9 mouse cellular contexts compared by ENCODE assay signal in genomic region chr6:118922328-118923211, GRCm38 (mm10).
DNase-seq lines count a peak whose midpoint lies in the region; ATAC-seq and TF ChIP-seq lines count a peak whose summit lies in the region.
"Had no signal": no experiment of that assay in that cellular context is flagged by ENCODE, and none has a peak within 500 bp of the region (broad histone marks: within the 10 kb centered on the region; RNA-seq: fewer than 3 reads in every experiment).

No protein-coding gene starts in this region.

- no peak for TF ChIP-seq POLR2A in bone marrow, adult 2 months (IDR thresholded peaks at IDR 0.05; ENCODE audit: borderline replicate concordance, control insufficient read depth, low read depth, low read length)

- no peaks in the 10 kb centered on the region for H3K36me3 ChIP-seq in embryonic facial prominence, embryonic 13.5 days
- no peaks in the 10 kb centered on the region for H3K36me3 ChIP-seq in heart, embryonic 11.5 days (ENCODE audit: control insufficient read depth, insufficient read depth, low read length)
- no peaks in the 10 kb centered on the region for H3K36me3 ChIP-seq in kidney, postnatal 0 days (ENCODE audit: insufficient read depth, low read length)
- no peaks in the 10 kb centered on the region for H3K36me3 ChIP-seq in liver, embryonic 11.5 days (ENCODE audit: control insufficient read depth, insufficient read depth, low read length)
- H3K36me3 ChIP-seq in neural tube, embryonic 11.5 days (ENCODE audit: control insufficient read depth, insufficient read depth, low read length) = no peaks in the 10 kb centered on the region
- H3K36me3 ChIP-seq in stomach, embryonic 16.5 days (ENCODE audit: control insufficient read depth, insufficient read depth, low read length) = no peaks in the 10 kb centered on the region
- H3K36me3 ChIP-seq: stomach, embryonic 15.5 days had no signal

- peak; percentile 59 to 60 for DNase-seq in B cell, adult 2 months
- peak; percentile 83 for DNase-seq in kidney, postnatal 0 days (ENCODE audit: low spot score)
- peak; percentile 72 for DNase-seq in liver, embryonic 11.5 days (ENCODE audit: low spot score)
- peak; percentile 85 for DNase-seq in neural tube, embryonic 11.5 days (ENCODE audit: low spot score)

- no peak overlapping the region for H3K27ac ChIP-seq in bone marrow, adult 2 months (ENCODE audit: control insufficient read depth, insufficient read depth, low read depth, low read length, poor library complexity)
- no peak overlapping the region for H3K27ac ChIP-seq in embryonic facial prominence, embryonic 13.5 days
- H3K27ac ChIP-seq in heart, embryonic 11.5 days (ENCODE audit: low read depth, low read length) = no peak overlapping the region
- no peak overlapping the region for H3K27ac ChIP-seq in kidney, postnatal 0 days
- H3K27ac ChIP-seq in liver, embryonic 11.5 days (ENCODE audit: low read depth, low read length) = no peak overlapping the region
- H3K27ac ChIP-seq in neural tube, embryonic 11.5 days (ENCODE audit: low read depth, low read length) = no peak overlapping the region
- H3K27ac ChIP-seq in stomach, embryonic 16.5 days (ENCODE audit: low read length) = no peak overlapping the region
- H3K27ac ChIP-seq: stomach, embryonic 15.5 days had no signal

- WGBS in bone marrow, adult 2 months = 30% methylated on average over 13 of the region's 13 CpGs
- WGBS in embryonic facial prominence, embryonic 13.5 days = 26% methylated on average over 13 of the region's 13 CpGs
- 20% methylated on average over 13 of the region's 13 CpGs for WGBS in heart, embryonic 11.5 days (ENCODE audit: insufficient replicate concordance)
- WGBS in kidney, postnatal 0 days = 20% methylated on average over 13 of the region's 13 CpGs
- WGBS in liver, embryonic 11.5 days = 23% methylated on average over 13 of the region's 13 CpGs
- WGBS in neural tube, embryonic 11.5 days = 27% methylated on average over 13 of the region's 13 CpGs
- WGBS in stomach, embryonic 16.5 days = 21% methylated on average over 13 of the region's 13 CpGs

- H3K4me1 ChIP-seq in bone marrow, adult 2 months (ENCODE audit: control insufficient read depth, insufficient read depth, low read length) = no peaks in the 10 kb centered on the region
- H3K4me1 ChIP-seq in embryonic facial prominence, embryonic 13.5 days = peaks cover 18% of the 10 kb centered on the region
- H3K4me1 ChIP-seq in heart, embryonic 11.5 days (ENCODE audit: control insufficient read depth, insufficient read depth, low read length) = peaks cover 19% of the 10 kb centered on the region
- no peaks in the 10 kb centered on the region for H3K4me1 ChIP-seq in kidney, postnatal 0 days (replicated peaks; ENCODE audit: insufficient read depth, low read length)
- H3K4me1 ChIP-seq in liver, embryonic 11.5 days (replicated peaks; ENCODE audit: control insufficient read depth, insufficient read depth, low read length) = no peaks in the 10 kb centered on the region; the same call in 1 of the 2 replicates
- no peaks in the 10 kb centered on the region; the same call in 1 of the 2 replicates for H3K4me1 ChIP-seq in neural tube, embryonic 11.5 days (ENCODE audit: control insufficient read depth, insufficient read depth, low read length)
- no peaks in the 10 kb centered on the region for H3K4me1 ChIP-seq in stomach, embryonic 16.5 days (ENCODE audit: control insufficient read depth, insufficient read depth, low read length)
- H3K4me1 ChIP-seq: stomach, embryonic 15.5 days had no signal

- no peaks in the 10 kb centered on the region for H3K27me3 ChIP-seq in embryonic facial prominence, embryonic 13.5 days
- H3K27me3 ChIP-seq in heart, embryonic 11.5 days (ENCODE audit: control insufficient read depth, insufficient read depth, low read length) = no peaks in the 10 kb centered on the region
- no peaks in the 10 kb centered on the region for H3K27me3 ChIP-seq in kidney, postnatal 0 days (ENCODE audit: insufficient read depth, low read length)
- no peaks in the 10 kb centered on the region for H3K27me3 ChIP-seq in liver, embryonic 11.5 days (replicated peaks; ENCODE audit: control insufficient read depth, insufficient read depth, low read length)
- H3K27me3 ChIP-seq in neural tube, embryonic 11.5 days (ENCODE audit: control insufficient read depth, insufficient read depth, low read length) = no peaks in the 10 kb centered on the region
- no peaks in the 10 kb centered on the region for H3K27me3 ChIP-seq in stomach, embryonic 16.5 days (ENCODE audit: control insufficient read depth, insufficient read depth, low read length)
- H3K27me3 ChIP-seq: stomach, embryonic 15.5 days had no signal

- no peak overlapping the region for H3K9ac ChIP-seq in embryonic facial prominence, embryonic 13.5 days
- H3K9ac ChIP-seq in heart, embryonic 11.5 days (ENCODE audit: low read depth, low read length) = no peak overlapping the region
- H3K9ac ChIP-seq in kidney, postnatal 0 days (ENCODE audit: low read depth, low read length) = no peak overlapping the region
- H3K9ac ChIP-seq in liver, embryonic 11.5 days (ENCODE audit: low read depth, low read length) = no peak overlapping the region
- no peak overlapping the region for H3K9ac ChIP-seq in neural tube, embryonic 11.5 days (ENCODE audit: low read length)
- H3K9ac ChIP-seq in stomach, embryonic 16.5 days (ENCODE audit: low read length) = no peak overlapping the region
- H3K9ac ChIP-seq: stomach, embryonic 15.5 days had no signal

- peak; percentile 83 for TF ChIP-seq CTCF in bone marrow, adult 2 months (IDR thresholded peaks at IDR 0.05; ENCODE audit: control insufficient read depth, insufficient read depth, low read length)
- peak; percentile 90 for TF ChIP-seq CTCF in kidney, postnatal 0 days (IDR thresholded peaks at IDR 0.05; ENCODE audit: low read depth)

- ATAC-seq in embryonic facial prominence, embryonic 13.5 days (ENCODE audit: insufficient number of reproducible peaks, insufficient read depth, low FRiP score, low TSS enrichment, low read depth) = peak; percentile 57; the same call in 1 of the 2 replicates
- ATAC-seq in heart, embryonic 11.5 days (replicated peaks; ENCODE audit: insufficient number of reproducible peaks, low FRiP score, low TSS enrichment) = peak; percentile 23; the same call in 1 of the 2 replicates
- peak; percentile 46; the same call in 1 of the 2 replicates for ATAC-seq in kidney, postnatal 0 days (replicated peaks; ENCODE audit: low FRiP score, low read depth)
- ATAC-seq in liver, embryonic 11.5 days (replicated peaks; ENCODE audit: low FRiP score) = no peak
- ATAC-seq in neural tube, embryonic 11.5 days (ENCODE audit: insufficient read depth, low FRiP score, low TSS enrichment) = peak; percentile 58; the same call in 1 of the 2 replicates
- peak; percentile 48; the same call in 1 of the 2 replicates for ATAC-seq in stomach, embryonic 16.5 days (ENCODE audit: insufficient read depth, low FRiP score)

- H3K4me3 ChIP-seq in bone marrow, adult 2 months (replicated peaks; ENCODE audit: control insufficient read depth, low read depth, low read length) = no peak overlapping the region
- H3K4me3 ChIP-seq in embryonic facial prominence, embryonic 13.5 days = no peak overlapping the region
- no peak overlapping the region for H3K4me3 ChIP-seq in heart, embryonic 11.5 days (ENCODE audit: low read depth, low read length)
- no peak overlapping the region for H3K4me3 ChIP-seq in kidney, postnatal 0 days (replicated peaks; ENCODE audit: low read depth, low read length)
- no peak overlapping the region for H3K4me3 ChIP-seq in liver, embryonic 11.5 days (ENCODE audit: low read depth, low read length)
- no peak overlapping the region for H3K4me3 ChIP-seq in neural tube, embryonic 11.5 days (ENCODE audit: low read depth, low read length)
- no peak overlapping the region for H3K4me3 ChIP-seq in stomach, embryonic 16.5 days (replicated peaks; ENCODE audit: low read length)
- H3K4me3 ChIP-seq: stomach, embryonic 15.5 days had no signal

- H3K4me2 ChIP-seq in embryonic facial prominence, embryonic 13.5 days = no peak overlapping the region
- H3K4me2 ChIP-seq in heart, embryonic 11.5 days = peak overlapping the region; percentile 4; the same call in 1 of the 2 replicates
- no peak overlapping the region for H3K4me2 ChIP-seq in kidney, postnatal 0 days (ENCODE audit: low read length)
- H3K4me2 ChIP-seq in liver, embryonic 11.5 days = peak overlapping the region; percentile 15; the same call in 1 of the 2 replicates
- H3K4me2 ChIP-seq in neural tube, embryonic 11.5 days (ENCODE audit: low read depth) = no peak overlapping the region
- H3K4me2 ChIP-seq in stomach, embryonic 16.5 days (ENCODE audit: low read depth, low read length) = no peak overlapping the region
- H3K4me2 ChIP-seq: stomach, embryonic 15.5 days had no signal

- no peaks in the 10 kb centered on the region for H3K9me3 ChIP-seq in embryonic facial prominence, embryonic 13.5 days
- H3K9me3 ChIP-seq in heart, embryonic 11.5 days (replicated peaks; ENCODE audit: control insufficient read depth, low read length) = no peaks in the 10 kb centered on the region
- no peaks in the 10 kb centered on the region for H3K9me3 ChIP-seq in kidney, postnatal 0 days (replicated peaks; ENCODE audit: low read length)
- no peaks in the 10 kb centered on the region for H3K9me3 ChIP-seq in liver, embryonic 11.5 days (ENCODE audit: control insufficient read depth, low read length)
- no peaks in the 10 kb centered on the region for H3K9me3 ChIP-seq in neural tube, embryonic 11.5 days (ENCODE audit: control insufficient read depth, low read length)
- no peaks in the 10 kb centered on the region for H3K9me3 ChIP-seq in stomach, embryonic 16.5 days (replicated peaks; ENCODE audit: control insufficient read depth, low read length)
- H3K9me3 ChIP-seq: stomach, embryonic 15.5 days had no signal

Comparison
In these comparisons a context has a peak if more than half of its experiments do, and no peak if none do; other contexts are left out.
1. H3K4me2 ChIP-seq: peak in heart, embryonic 11.5 days (single experiment) and liver, embryonic 11.5 days (single experiment); none in embryonic facial prominence, embryonic 13.5 days (single experiment), kidney, postnatal 0 days (single experiment), neural tube, embryonic 11.5 days (single experiment) and stomach, embryonic 16.5 days (single experiment).
2. Peak in every context shown above with its lines, with median percentiles within 50 percentile points of each other: DNase-seq.